Mouse (Mus musculus): Measurements from ENCODE around the gene Slc2a3.
"Not testable (repeated sequence)": the region's sequence is repeated elsewhere in the genome, so short reads cannot be mapped to it uniquely, and the experiment has no call there.

Slc2a3 gene

GRCm38 (mm10) chr6:122804418-122804817 lies 3.0 kb upstream of the Slc2a3 start:
- DNase-seq: peak; percentile 87

GRCm38 (mm10) chr6:122801801-122802514 lies 518 bp upstream of the Slc2a3 start:
- DNase-seq: no peak

- DNase-seq: no peak
Measured at GRCm38 (mm10) chr6:122800640-122801300, 670 bp downstream of the Slc2a3 start.

- DNase-seq: no peak
Measured at GRCm38 (mm10) chr6:122795254-122795935, 6.0 kb downstream of the Slc2a3 start.

GRCm38 (mm10) chr6:122786275-122786674 lies 15.2 kb downstream of the Slc2a3 start:
- DNase-seq: peak; percentile 66

GRCm38 (mm10) chr6:122784866-122785265 lies 16.6 kb downstream of the Slc2a3 start:
- no peak for DNase-seq

- no peak for DNase-seq
Measured at GRCm38 (mm10) chr6:122782164-122782563, 19.3 kb downstream of the Slc2a3 start.

GRCm38 (mm10) chr6:122781167-122781566 lies 20.3 kb downstream of the Slc2a3 start:
- DNase-seq: peak; percentile 38

GRCm38 (mm10) chr6:122779916-122780315 lies 21.5 kb downstream of the Slc2a3 start:
- no peak for DNase-seq

- DNase-seq: no peak
Measured at GRCm38 (mm10) chr6:122776040-122776439, 25.4 kb downstream of the Slc2a3 start.

- no peak for DNase-seq
Measured at GRCm38 (mm10) chr6:122774345-122774744, 27.1 kb downstream of the Slc2a3 start.

GRCm38 (mm10) chr6:122772701-122773100 lies 28.7 kb downstream of the Slc2a3 start:
- DNase-seq: no peak

GRCm38 (mm10) chr6:122770760-122771315 lies 30.6 kb downstream of the Slc2a3 start:
- DNase-seq: no peak

GRCm38 (mm10) chr6:122769771-122770759 lies 31.4 kb downstream of the Slc2a3 start:
- DNase-seq: no peak

GRCm38 (mm10) chr6:122768256-122768655 lies 33.2 kb downstream of the Slc2a3 start:
- DNase-seq: no peak

GRCm38 (mm10) chr6:122767012-122767411 lies 34.4 kb downstream of the Slc2a3 start:
- DNase-seq: not testable (repeated sequence)

- DNase-seq: no peak
Measured at GRCm38 (mm10) chr6:122766145-122766968, 35.1 kb downstream of the Slc2a3 start.

- DNase-seq: no peak
Measured at GRCm38 (mm10) chr6:122765298-122765956, 36.0 kb downstream of the Slc2a3 start.

- no peak for DNase-seq
Measured at GRCm38 (mm10) chr6:122764446-122765297, 36.8 kb downstream of the Slc2a3 start.
